Comparison of ENCODE assay signal across 8 mouse cellular contexts in genomic region chr10:21378196-21378944, GRCm38 (mm10). TPM values are rescaled to one million over a fixed set of nuclear protein-coding genes. Genes with fewer than 3 reads are reported as not detected.
DNase-seq lines count a peak whose midpoint lies in the region; ATAC-seq and TF ChIP-seq lines count a peak whose summit lies in the region.

No protein-coding gene starts in this region.

- peak; percentile 18; the same call in 1 of the 2 replicates for TF ChIP-seq CTCF in cerebellum, adult 2 months (IDR thresholded peaks at IDR 0.05; ENCODE audit: borderline replicate concordance, insufficient read depth, low read depth, low read length)
- TF ChIP-seq CTCF in thymus, adult 2 months (IDR thresholded peaks at IDR 0.05; ENCODE audit: borderline replicate concordance, control insufficient read depth, extremely low read depth, insufficient read depth, low read length, poor library complexity), result no peak
- peak; percentile 70 for TF ChIP-seq CTCF in stomach, postnatal 0 days (IDR thresholded peaks at IDR 0.05; ENCODE audit: low read depth)

- ATAC-seq in stomach, postnatal 0 days (ENCODE audit: low FRiP score, low TSS enrichment), result no peak

- no peak overlapping the region for H3K9ac ChIP-seq in stomach, postnatal 0 days (ENCODE audit: low read length)

- H3K36me3 ChIP-seq in thymus, adult 2 months (ENCODE audit: control insufficient read depth, insufficient read depth, low read length), result no peaks in the 10 kb centered on the region
- H3K36me3 ChIP-seq in stomach, postnatal 0 days (ENCODE audit: control insufficient read depth, insufficient read depth, low read length), result no peaks in the 10 kb centered on the region

- H3K4me2 ChIP-seq in stomach, postnatal 0 days (replicated peaks; ENCODE audit: low read depth), result no peak overlapping the region

- intact Hi-C loops in left cerebral cortex, postnatal 36 days (cut with DNase I), result no loop called here

- TF ChIP-seq POLR2A in cerebellum, adult 2 months (IDR thresholded peaks at IDR 0.05; ENCODE audit: borderline replicate concordance, insufficient read depth, low read length), result no peak
- no peak for TF ChIP-seq POLR2A in thymus, adult 2 months (IDR thresholded peaks at IDR 0.05; ENCODE audit: control insufficient read depth, extremely low read depth, insufficient read depth, low read length, poor library complexity)

- no peak overlapping the region for H3K27ac ChIP-seq in cerebellum, adult 2 months (ENCODE audit: insufficient read depth, low read length)
- no peak overlapping the region for H3K27ac ChIP-seq in thymus, adult 2 months (ENCODE audit: control insufficient read depth, insufficient read depth, low read length)
- H3K27ac ChIP-seq in stomach, postnatal 0 days (replicated peaks), result no peak overlapping the region

- no peaks in the 10 kb centered on the region for H3K4me1 ChIP-seq in cerebellum, adult 2 months (ENCODE audit: control insufficient read depth, insufficient read depth, low read length)
- no peaks in the 10 kb centered on the region for H3K4me1 ChIP-seq in thymus, adult 2 months (replicated peaks; ENCODE audit: control insufficient read depth, insufficient read depth, low read length)
- H3K4me1 ChIP-seq in stomach, postnatal 0 days (replicated peaks; ENCODE audit: control insufficient read depth, insufficient read depth), result no peaks in the 10 kb centered on the region

- no peaks in the 10 kb centered on the region for H3K9me3 ChIP-seq in stomach, postnatal 0 days (ENCODE audit: control insufficient read depth, low read length)

- H3K27me3 ChIP-seq in cerebellum, adult 2 months (ENCODE audit: control insufficient read depth, insufficient read depth, low read length), result no peaks in the 10 kb centered on the region
- no peaks in the 10 kb centered on the region for H3K27me3 ChIP-seq in thymus, adult 2 months (ENCODE audit: control insufficient read depth, insufficient read depth, low read length)
- H3K27me3 ChIP-seq in stomach, postnatal 0 days (ENCODE audit: control insufficient read depth, insufficient read depth, low read length), result no peaks in the 10 kb centered on the region; the same call in 1 of the 2 replicates

- no peak for DNase-seq in cerebellum, adult 2 months
- no peak for DNase-seq in cerebellum, adult 18-20 months
- DNase-seq in thymus, adult 2 months, result peak; percentile 49
- DNase-seq in thymus, adult 18-20 months, result no peak
- peak; percentile 65 to 72 for DNase-seq in kidney, postnatal 25 days
- peak; percentile 41 for DNase-seq in stomach, postnatal 0 days (ENCODE audit: low spot score)
- DNase-seq in layer of hippocampus, adult 8-10 months (ENCODE audit: low spot score in 2 of 2), result no peak
- no peak for DNase-seq in left cerebral cortex, postnatal 36 days (ENCODE audit: low spot score in 2 of 2)

- TF ChIP-seq EP300 in stomach, postnatal 0 days (optimal IDR thresholded peaks at IDR 0.05), result no peak

- 72% methylated on average over 9 of the region's 9 CpGs for WGBS in cerebellum, adult 2 months
- WGBS in thymus, adult 2 months, result 62% methylated on average over 9 of the region's 9 CpGs
- 55% methylated on average over 9 of the region's 9 CpGs for WGBS in stomach, postnatal 0 days

- H3K4me3 ChIP-seq in cerebellum, adult 2 months (replicated peaks; ENCODE audit: insufficient read depth, low read depth, low read length), result no peak overlapping the region
- H3K4me3 ChIP-seq in thymus, adult 2 months (ENCODE audit: control insufficient read depth, insufficient read depth, low read length), result no peak overlapping the region
- H3K4me3 ChIP-seq in stomach, postnatal 0 days (ENCODE audit: low read depth, low read length), result no peak overlapping the region

RNA-seq across cellular contexts. Expression of gene Aldh8a1, which starts 1.3 kb away (rescaled TPM):
- polyA plus RNA-seq in cerebellum, adult 2 months (2012; rRNA removed), result 0.11 and 0.24 TPM in 2 replicates
- polyA plus RNA-seq in thymus, adult 2 months (2012; rRNA removed), result 0.16 and 0.80 TPM in 2 replicates
- polyA plus RNA-seq in stomach, postnatal 0 days (2015; fragmentation: Nextera tagmentation; extraction: Ambion mirVana), result 0.05 and 0.38 TPM in 2 replicates
- total RNA-seq in layer of hippocampus, adult 8-10 months (2022), result under 1 TPM in 2 of 4 experiments, not detected in 2; 0.37 to 0.87 TPM
- under 1 TPM; 0.12 to 0.27 TPM for total RNA-seq in left cerebral cortex, postnatal 36 days (2021)

Comparison
In these comparisons a context has a peak if more than half of its experiments do, and no peak if none do; other contexts are left out.
1. DNase-seq: peak in thymus, adult 2 months (single experiment), kidney, postnatal 25 days (2 of 2) and stomach, postnatal 0 days (single experiment); none in cerebellum, adult 2 months (0 of 2), cerebellum, adult 18-20 months (0 of 2), thymus, adult 18-20 months (0 of 2), layer of hippocampus, adult 8-10 months (0 of 2) and left cerebral cortex, postnatal 36 days (0 of 2).